Mouse (Mus musculus): Measurements from ENCODE around the gene Rgl1. TPM values are rescaled to one million over a fixed set of nuclear protein-coding genes. Genes with fewer than 3 reads are reported as not detected.

The Rgl1 gene
- 23.6 and 25.5 TPM in 2 replicates for polyA plus RNA-seq (2015; fragmentation: Nextera tagmentation; extraction: Ambion mirVana)

GRCm38 (mm10) chr1:152766032-152766772, at the start of gene Rgl1, which contains the start of gene Arpc5:
Rgl1 (minus strand) TSS chr1:152766351.
Arpc5 (plus strand) TSS chr1:152766542.
- H3K4me2 ChIP-seq (ENCODE audit: low read length): peak within 1 kb of the TSS; percentile 78
- no peaks in the 10 kb centered on the region for H3K27me3 ChIP-seq (replicated peaks; ENCODE audit: control insufficient read depth, insufficient read depth, low read length)
- under 1% methylated on average over 72 of the region's 86 CpGs for WGBS
- peak within 1 kb of the TSS; percentile 88 for H3K4me3 ChIP-seq (replicated peaks; ENCODE audit: low read length)
- H3K36me3 ChIP-seq (ENCODE audit: control insufficient read depth, insufficient read depth): 0 out of 2 replicates have a peak, but pooled peaks cover 2% of the 10 kb centered on the region
- peak within 1 kb of the TSS; percentile 88 for H3K27ac ChIP-seq (ENCODE audit: low read length)
- H3K9me3 ChIP-seq (ENCODE audit: control insufficient read depth, low read length): no peaks in the 10 kb centered on the region
- ATAC-seq: peak; percentile 98
- peak within 1 kb of the TSS; percentile 97 for H3K9ac ChIP-seq (replicated peaks; ENCODE audit: low read depth, low read length)
- H3K4me1 ChIP-seq (replicated peaks; ENCODE audit: control insufficient read depth, insufficient read depth, low read length): peaks cover 10% of the 10 kb centered on the region

DNA sequence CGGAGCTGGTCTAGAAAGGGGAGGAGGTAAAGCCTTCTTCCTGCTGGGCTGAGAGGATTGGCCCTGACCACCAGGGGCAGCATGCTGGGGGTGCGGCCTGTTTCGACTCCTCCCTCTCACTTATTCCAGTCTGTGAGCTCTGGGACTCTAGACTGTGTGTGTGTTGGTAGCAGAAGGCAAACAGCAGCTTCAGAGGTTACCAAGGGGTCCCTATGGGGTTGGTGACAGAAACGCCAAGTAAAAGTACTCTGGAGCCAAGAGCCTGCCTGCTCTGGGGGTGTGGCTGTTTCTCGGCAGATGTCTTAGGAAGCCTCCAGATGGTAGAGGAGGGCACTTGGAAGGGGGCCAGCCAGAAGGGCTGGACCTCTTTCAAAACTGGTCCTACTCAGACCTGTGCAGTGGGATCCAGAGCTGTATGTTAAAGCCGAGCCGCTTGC, 49.1 kb upstream of the Rgl1 start:
- 29% methylated on average over 6 of the region's 7 CpGs for WGBS
- Histone ChIP-seq H3K36me3 (ENCODE audit: control insufficient read depth, insufficient read depth) (no peaks in the 10 kb centered on the region), H3K4me1 (replicated peaks; ENCODE audit: control insufficient read depth, insufficient read depth, low read length) (peaks cover 37% of the 10 kb centered on the region)

GRCm38 (mm10) chr1:152810533-152811439, 44.6 kb upstream of the Rgl1 start:
- WGBS: 32% methylated on average over 13 of the region's 13 CpGs
- peaks cover 12% of the 10 kb centered on the region for H3K4me1 ChIP-seq (replicated peaks; ENCODE audit: control insufficient read depth, insufficient read depth, low read length)
- no peak overlapping the region for H3K4me3 ChIP-seq (replicated peaks; ENCODE audit: low read length)
- no peaks in the 10 kb centered on the region for H3K36me3 ChIP-seq (ENCODE audit: control insufficient read depth, insufficient read depth)
- H3K27me3 ChIP-seq (replicated peaks; ENCODE audit: control insufficient read depth, insufficient read depth, low read length): no peaks in the 10 kb centered on the region
- no peak overlapping the region for H3K9ac ChIP-seq (replicated peaks; ENCODE audit: low read depth, low read length)
- H3K4me2 ChIP-seq (ENCODE audit: low read length): no peak overlapping the region
- no peaks in the 10 kb centered on the region for H3K9me3 ChIP-seq (ENCODE audit: control insufficient read depth, low read length)
- ATAC-seq: 0 out of 2 replicates have a peak, but pooled peaks have one; percentile 4
- no peak overlapping the region for H3K27ac ChIP-seq (ENCODE audit: low read length)

More for the DNA sequence above, 49.1 kb upstream of the Rgl1 start:
- ATAC-seq: peak; percentile 78
- Histone ChIP-seq H3K4me2 (ENCODE audit: low read length) (no peak overlapping the region), H3K4me3 (replicated peaks; ENCODE audit: low read length) (no peak overlapping the region), H3K27ac (ENCODE audit: low read length) (peak overlapping the region; percentile 69), H3K9ac (replicated peaks; ENCODE audit: low read depth, low read length) (no peak overlapping the region), H3K27me3 (replicated peaks; ENCODE audit: control insufficient read depth, insufficient read depth, low read length) (no peaks in the 10 kb centered on the region), H3K9me3 (ENCODE audit: control insufficient read depth, low read length) (no peaks in the 10 kb centered on the region)

- Histone ChIP-seq H3K27ac (ENCODE audit: low read length) (no peak overlapping the region), H3K4me2 (ENCODE audit: low read length) (no peak overlapping the region), H3K9me3 (ENCODE audit: control insufficient read depth, low read length) (no peaks in the 10 kb centered on the region), H3K4me3 (replicated peaks; ENCODE audit: low read length) (no peak overlapping the region), H3K27me3 (replicated peaks; ENCODE audit: control insufficient read depth, insufficient read depth, low read length) (no peaks in the 10 kb centered on the region), H3K4me1 (replicated peaks; ENCODE audit: control insufficient read depth, insufficient read depth, low read length) (peaks cover under 1% of the 10 kb centered on the region), H3K9ac (replicated peaks; ENCODE audit: low read depth, low read length) (no peak overlapping the region), H3K36me3 (ENCODE audit: control insufficient read depth, insufficient read depth) (no peaks in the 10 kb centered on the region)
- 0 out of 2 replicates have a peak, but pooled peaks have one; percentile 29 for ATAC-seq
- 52% methylated on average over 8 of the region's 8 CpGs for WGBS
Measured at GRCm38 (mm10) chr1:152809541-152810252, 43.5 kb upstream of the Rgl1 start.

DNA sequence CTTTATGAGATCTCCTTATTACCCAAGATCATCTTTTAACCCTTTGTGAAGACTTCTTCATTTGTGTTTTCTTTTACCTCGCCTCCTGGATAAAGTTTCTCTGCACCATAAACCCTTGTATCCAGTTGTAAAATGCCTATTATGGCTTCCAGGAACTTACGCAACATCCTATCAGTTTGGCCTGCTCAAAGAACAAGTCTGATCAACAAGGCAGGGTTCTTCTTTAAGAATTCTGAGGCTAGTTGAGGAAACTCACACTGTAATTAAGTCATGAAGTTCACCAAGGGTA, 42.2 kb upstream of the Rgl1 start:
- no peak for ATAC-seq
- Histone ChIP-seq H3K27me3 (replicated peaks; ENCODE audit: control insufficient read depth, insufficient read depth, low read length) (no peaks in the 10 kb centered on the region), H3K9ac (replicated peaks; ENCODE audit: low read depth, low read length) (no peak overlapping the region), H3K27ac (ENCODE audit: low read length) (no peak overlapping the region), H3K4me3 (replicated peaks; ENCODE audit: low read length) (no peak overlapping the region), H3K4me2 (ENCODE audit: low read length) (no peak overlapping the region), H3K9me3 (ENCODE audit: control insufficient read depth, low read length) (no peaks in the 10 kb centered on the region), H3K4me1 (replicated peaks; ENCODE audit: control insufficient read depth, insufficient read depth, low read length) (no peaks in the 10 kb centered on the region), H3K36me3 (ENCODE audit: control insufficient read depth, insufficient read depth) (no peaks in the 10 kb centered on the region)
- WGBS: 78% methylated on average over 2 of the region's 2 CpGs

- no peaks in the 10 kb centered on the region for H3K27me3 ChIP-seq (replicated peaks; ENCODE audit: control insufficient read depth, insufficient read depth, low read length)
- H3K4me3 ChIP-seq (replicated peaks; ENCODE audit: low read length): no peak overlapping the region
- H3K4me2 ChIP-seq (ENCODE audit: low read length): no peak overlapping the region
- H3K9me3 ChIP-seq (ENCODE audit: control insufficient read depth, low read length): no peaks in the 10 kb centered on the region
- H3K27ac ChIP-seq (ENCODE audit: low read length): no peak overlapping the region
- H3K4me1 ChIP-seq (replicated peaks; ENCODE audit: control insufficient read depth, insufficient read depth, low read length): no peaks in the 10 kb centered on the region
- no peak for ATAC-seq
- H3K9ac ChIP-seq (replicated peaks; ENCODE audit: low read depth, low read length): no peak overlapping the region
- no peaks in the 10 kb centered on the region for H3K36me3 ChIP-seq (ENCODE audit: control insufficient read depth, insufficient read depth)
- WGBS: 73% methylated on average over 18 of the region's 18 CpGs
Measured at GRCm38 (mm10) chr1:152807619-152808391, 41.7 kb upstream of the Rgl1 start.

DNA sequence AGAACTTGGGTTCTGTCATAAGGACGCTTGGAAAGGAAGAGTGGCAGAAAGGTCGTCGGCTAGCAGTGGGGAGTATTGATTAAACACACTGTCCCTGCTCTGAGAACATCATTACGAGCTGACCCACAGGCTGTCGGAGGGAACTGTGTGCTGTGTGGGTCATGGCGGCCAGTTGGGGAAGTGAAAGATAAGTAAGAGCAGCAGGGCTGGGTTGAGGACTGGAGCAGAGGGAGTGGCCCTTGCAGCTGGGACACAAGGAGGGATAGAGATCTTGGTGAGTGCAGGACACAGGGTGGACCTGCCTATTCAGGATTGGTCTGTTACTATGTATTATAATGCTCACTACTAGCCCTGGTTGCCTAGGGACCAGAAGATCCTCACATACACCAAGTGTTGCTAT, 38.8 kb upstream of the Rgl1 start:
- Histone ChIP-seq H3K9me3 (ENCODE audit: control insufficient read depth, low read length) (no peaks in the 10 kb centered on the region), H3K27ac (ENCODE audit: low read length) (no peak overlapping the region), H3K27me3 (replicated peaks; ENCODE audit: control insufficient read depth, insufficient read depth, low read length) (no peaks in the 10 kb centered on the region), H3K9ac (replicated peaks; ENCODE audit: low read depth, low read length) (no peak overlapping the region), H3K36me3 (ENCODE audit: control insufficient read depth, insufficient read depth) (no peaks in the 10 kb centered on the region), H3K4me2 (ENCODE audit: low read length) (no peak overlapping the region), H3K4me1 (replicated peaks; ENCODE audit: control insufficient read depth, insufficient read depth, low read length) (0 out of 2 replicates have a peak, but pooled peaks cover 1% of the 10 kb centered on the region), H3K4me3 (replicated peaks; ENCODE audit: low read length) (no peak overlapping the region)
- ATAC-seq: no peak
- WGBS: 88% methylated on average over 6 of the region's 6 CpGs

- no peak overlapping the region for H3K4me2 ChIP-seq (ENCODE audit: low read length)
- no peak overlapping the region for H3K4me3 ChIP-seq (replicated peaks; ENCODE audit: low read length)
- no peak overlapping the region for H3K9ac ChIP-seq (replicated peaks; ENCODE audit: low read depth, low read length)
- no peaks in the 10 kb centered on the region for H3K36me3 ChIP-seq (ENCODE audit: control insufficient read depth, insufficient read depth)
- ATAC-seq: no peak
- no peaks in the 10 kb centered on the region for H3K27me3 ChIP-seq (replicated peaks; ENCODE audit: control insufficient read depth, insufficient read depth, low read length)
- 93% methylated on average over 13 of the region's 13 CpGs for WGBS
- 0 out of 2 replicates have a peak, but pooled peaks cover 3% of the 10 kb centered on the region for H3K4me1 ChIP-seq (replicated peaks; ENCODE audit: control insufficient read depth, insufficient read depth, low read length)
- no peaks in the 10 kb centered on the region for H3K9me3 ChIP-seq (ENCODE audit: control insufficient read depth, low read length)
- H3K27ac ChIP-seq (ENCODE audit: low read length): no peak overlapping the region
Measured at GRCm38 (mm10) chr1:152800633-152801176, 34.6 kb upstream of the Rgl1 start.

All from forebrain, embryonic 16.5 days (tissue).